Mouse (Mus musculus) midbrain, embryonic 16.5 days (tissue): Measurements from ENCODE around the gene Lmo7. TPM values are rescaled to one million over a fixed set of nuclear protein-coding genes. Genes with fewer than 3 reads are reported as not detected.

ENCODE experiments used
- ATAC-seq: fragments of 200-750 bp; cut with Nextera tagmentation; 2 replicates; pipeline ENCODE4 v1.8.0; 2017; ENCODE audit warnings: moderate TSS enrichment
- H3K27ac ChIP-seq: fragments of 300-500 bp; sonication (generic); 2 replicates; pipeline ENCODE4 v1.5.1; 2014; ENCODE audit warnings: mild to moderate bottlenecking, low read length, mixed read lengths
- H3K27me3 ChIP-seq: fragments of 300-500 bp; sonication (generic); 2 replicates; pipeline ENCODE4 v1.6.1; 2014; ENCODE audit warnings: low read depth, low read length, mixed read lengths; ENCODE audit not compliant: control insufficient read depth, insufficient read depth
- H3K36me3 ChIP-seq: fragments of 300-500 bp; sonication (generic); 2 replicates; pipeline ENCODE4 v1.6.1; 2014; ENCODE audit warnings: mild to moderate bottlenecking, low read length, moderate library complexity, mixed read lengths; ENCODE audit not compliant: control insufficient read depth, insufficient read depth
- H3K4me1 ChIP-seq: fragments of 300-500 bp; sonication (generic); 2 replicates; pipeline ENCODE4 v1.6.1; 2014; ENCODE audit warnings: mild to moderate bottlenecking, low read length, mixed read lengths; ENCODE audit not compliant: control insufficient read depth, insufficient read depth
- H3K4me2 ChIP-seq: fragments of 300-500 bp; sonication (generic); 2 replicates; pipeline ENCODE4 v1.6.1; 2014; ENCODE audit warnings: mild to moderate bottlenecking, low read length, mixed read lengths
- H3K4me3 ChIP-seq: fragments of 300-500 bp; sonication (generic); 2 replicates; pipeline ENCODE4 v1.5.1; 2014; ENCODE audit warnings: low read depth, mild to moderate bottlenecking, low read length, moderate library complexity, mixed read lengths
- H3K9ac ChIP-seq: fragments of 300-500 bp; sonication (generic); 2 replicates; pipeline ENCODE4 v1.6.1; 2014; ENCODE audit warnings: low read depth, low read length, mixed read lengths
- H3K9me3 ChIP-seq: fragments of 300-500 bp; sonication (generic); replicated peaks from 2 replicates; pipeline ENCODE4 v1.6.1; 2014; ENCODE audit warnings: mild to moderate bottlenecking, low read length, mixed read lengths; ENCODE audit not compliant: control insufficient read depth, poor library complexity, severe bottlenecking
- WGBS: fragments of 180-500 bp; shearing (Covaris S2); extraction: QIAGEN DNeasy Blood & Tissue Kit; methylation state at CpG from one replicate; pipeline ENCODE4 v1.1.7; 2014; 5-methylcytosine and 5-hydroxymethylcytosine counted together
- polyA plus RNA-seq: library from polyadenylated mRNA; unstranded; fragments of >200 nt; fragmentation: Nextera tagmentation; extraction: Ambion mirVana; gene quantifications from 2 replicates; pipeline ENCODE4 v1.2.1, GENCODE M21; 2015

Gene Lmo7
- polyA plus RNA-seq, 1 experiment from 2014 or later, result 3.8 TPM

- Histone ChIP-seq H3K36me3 (no peaks in the 10 kb centered on the region), H3K9me3 (no peaks in the 10 kb centered on the region), H3K9ac (no peak overlapping the region), H3K27me3 (no peaks in the 10 kb centered on the region), H3K27ac (no peak overlapping the region), H3K4me3 (no peak overlapping the region), H3K4me1 (no peaks in the 10 kb centered on the region), H3K4me2 (no peak overlapping the region)
- no peak for ATAC-seq
- 85% methylated on average over 9 of the region's 9 CpGs for WGBS
Measured at GRCm38 (mm10) chr14:101953793-101954468, 224.2 kb downstream of the Lmo7 start.

- Histone ChIP-seq H3K27me3 (no peaks in the 10 kb centered on the region), H3K9ac (no peak overlapping the region), H3K4me2 (no peak overlapping the region), H3K36me3 (no peaks in the 10 kb centered on the region), H3K9me3 (no peaks in the 10 kb centered on the region), H3K4me1 (no peaks in the 10 kb centered on the region), H3K4me3 (no peak overlapping the region), H3K27ac (no peak overlapping the region)
- no peak for ATAC-seq
- WGBS, result 66% methylated on average over 6 of the region's 6 CpGs
Measured at GRCm38 (mm10) chr14:101964381-101964780, 234.6 kb downstream of the Lmo7 start.

- no peaks in the 10 kb centered on the region for H3K27me3 ChIP-seq
- H3K4me3 ChIP-seq, result no peak overlapping the region
- H3K27ac ChIP-seq, result no peak overlapping the region
- H3K9me3 ChIP-seq, result no peaks in the 10 kb centered on the region
- WGBS, result 52% methylated on average over 1 of the region's 1 CpGs
- H3K4me1 ChIP-seq, result no peaks in the 10 kb centered on the region
- H3K36me3 ChIP-seq, result no peaks in the 10 kb centered on the region
- H3K9ac ChIP-seq, result no peak overlapping the region
- 0 out of 2 replicates have a peak, but pooled peaks have one; percentile 42 for ATAC-seq
- no peak overlapping the region for H3K4me2 ChIP-seq
Measured at GRCm38 (mm10) chr14:101964956-101965355, 235.2 kb downstream of the Lmo7 start.

- Histone ChIP-seq H3K36me3 (no peaks in the 10 kb centered on the region), H3K27me3 (no peaks in the 10 kb centered on the region), H3K27ac (no peak overlapping the region), H3K9ac (no peak overlapping the region), H3K4me3 (no peak overlapping the region), H3K4me1 (no peaks in the 10 kb centered on the region), H3K9me3 (no peaks in the 10 kb centered on the region), H3K4me2 (no peak overlapping the region)
- WGBS, result 90% methylated on average over 1 of the region's 1 CpGs
- ATAC-seq, result no peak
Measured at GRCm38 (mm10) chr14:101972764-101973163, 243.0 kb downstream of the Lmo7 start.

GRCm38 (mm10) chr14:101973171-101973570, 243.4 kb downstream of the Lmo7 start:
- H3K4me1 ChIP-seq, result no peaks in the 10 kb centered on the region
- no peak overlapping the region for H3K27ac ChIP-seq
- no peaks in the 10 kb centered on the region for H3K9me3 ChIP-seq
- ATAC-seq, result no peak
- no peak overlapping the region for H3K9ac ChIP-seq
- no peak overlapping the region for H3K4me2 ChIP-seq
- no peaks in the 10 kb centered on the region for H3K36me3 ChIP-seq
- WGBS, result 67% methylated on average over 6 of the region's 6 CpGs
- H3K4me3 ChIP-seq, result no peak overlapping the region
- H3K27me3 ChIP-seq, result no peaks in the 10 kb centered on the region

GRCm38 (mm10) chr14:101976021-101976685, 246.4 kb downstream of the Lmo7 start:
- Histone ChIP-seq H3K27ac (no peak overlapping the region), H3K9me3 (no peaks in the 10 kb centered on the region), H3K4me1 (no peaks in the 10 kb centered on the region), H3K4me2 (no peak overlapping the region), H3K27me3 (no peaks in the 10 kb centered on the region), H3K9ac (no peak overlapping the region), H3K36me3 (no peaks in the 10 kb centered on the region), H3K4me3 (no peak overlapping the region)
- ATAC-seq, result no peak; the same call in 1 of the 2 replicates
- WGBS, result 68% methylated on average over 11 of the region's 11 CpGs

Other genes starting within 250 kb of the Lmo7 start
- 8.1 and 9.4 TPM in 2 replicates for gene Tbc1d4, start 120.8 kb upstream of the Lmo7 start, polyA plus RNA-seq
- gene Commd6, start 89.3 kb upstream of the Lmo7 start, polyA plus RNA-seq, result 84.8 and 92.2 TPM in 2 replicates
- gene Uchl3, start 76.0 kb upstream of the Lmo7 start, polyA plus RNA-seq, result 280 and 301 TPM in 2 replicates
- gene Gm9922, start 143 bp upstream of the Lmo7 start, polyA plus RNA-seq, result 0.50 TPM in 1 of 2 replicates, not detected in the other